Mouse (Mus musculus) cerebellum, adult 2 months (tissue): ENCODE data around the gene Copb1. TPM values are rescaled to one million over a fixed set of nuclear protein-coding genes. Genes with fewer than 3 reads are reported as not detected.

Source experiments
- DNase-seq, 2 experiments: peaks; one replicate each; pipeline ENCODE4 v3.0.0; 2021
- H3K27ac ChIP-seq: fragments of 200-500 bp; 2 replicates; pipeline ENCODE4 v1.5.1; 2012; ENCODE audit warnings: low read length, control low read depth, inconsistent platforms; ENCODE audit not compliant: insufficient read depth
- H3K27me3 ChIP-seq: fragments of 200-500 bp; 2 replicates; pipeline ENCODE4 v1.6.1; 2012; ENCODE audit warnings: inconsistent platforms, mild to moderate bottlenecking, low read length, moderate library complexity; ENCODE audit not compliant: control insufficient read depth, insufficient read depth
- H3K4me1 ChIP-seq: fragments of 200-500 bp; 2 replicates; pipeline ENCODE4 v1.6.1; 2011; ENCODE audit warnings: low read length; ENCODE audit not compliant: control insufficient read depth, insufficient read depth
- H3K4me3 ChIP-seq: fragments of 200-500 bp; replicated peaks from 2 replicates; pipeline ENCODE3; 2011; ENCODE audit warnings: mild to moderate bottlenecking, low read depth, low read length, control low read depth; ENCODE audit not compliant: insufficient read depth
- CTCF ChIP-seq: fragments of 200-500 bp; IDR thresholded peaks from 2 replicates; pipeline ENCODE4 v1.5.1; 2011; ENCODE audit warnings: low read depth, mild to moderate bottlenecking, control low read depth, low read length, moderate library complexity, borderline replicate concordance; ENCODE audit not compliant: insufficient read depth
- POLR2A ChIP-seq: fragments of 200-500 bp; IDR thresholded peaks from 2 replicates; pipeline ENCODE4 v1.6.1; 2011; ENCODE audit warnings: low read length, control low read depth, borderline replicate concordance; ENCODE audit not compliant: insufficient read depth
- WGBS: fragments of 180-500 bp; shearing (Covaris S2); methylation state at CpG from one replicate; pipeline ENCODE4 v1.1.7; 2018; 5-methylcytosine and 5-hydroxymethylcytosine counted together
- polyA plus RNA-seq: library from polyadenylated mRNA; depleted of rRNA; stranded (reverse); fragments of >200 nt; gene quantifications from 2 replicates; pipeline ENCODE4 v1.2.3, GENCODE M21; 2012

The Copb1 gene
- polyA plus RNA-seq, 1 experiment, result 44.9 TPM

GRCm38 (mm10) chr7:114214385-114214784 lies 40.1 kb downstream of the Copb1 start:
- Histone ChIP-seq H3K4me3 (no peak overlapping the region), H3K4me1 (no peaks in the 10 kb centered on the region), H3K27me3 (no peaks in the 10 kb centered on the region), H3K27ac (no peak overlapping the region)
- no peak for TF ChIP-seq POLR2A
- 92% methylated on average over 1 of the region's 1 CpGs for WGBS
- no peak for DNase-seq

GRCm38 (mm10) chr7:114213537-114213936 lies 41.0 kb downstream of the Copb1 start:
- peak in 1 of 2 experiments; percentile 33 for DNase-seq
- TF ChIP-seq CTCF (0 out of 2 replicates have a peak, but pooled peaks have one; percentile 26), POLR2A (no peak)
- H3K4me1 ChIP-seq, result no peaks in the 10 kb centered on the region
- H3K27me3 ChIP-seq, result no peaks in the 10 kb centered on the region
- WGBS, result 48% methylated on average over 2 of the region's 2 CpGs
- no peak overlapping the region for H3K27ac ChIP-seq
- H3K4me3 ChIP-seq, result no peak overlapping the region

GRCm38 (mm10) chr7:114210618-114211017 lies 43.9 kb downstream of the Copb1 start:
- H3K4me1 ChIP-seq, result no peaks in the 10 kb centered on the region
- no peak overlapping the region for H3K4me3 ChIP-seq
- TF ChIP-seq CTCF, result no peak
- no peak for TF ChIP-seq POLR2A
- DNase-seq, result no peak
- no peaks in the 10 kb centered on the region for H3K27me3 ChIP-seq
- H3K27ac ChIP-seq, result no peak overlapping the region
- WGBS, result 92% methylated on average over 3 of the region's 3 CpGs

GRCm38 (mm10) chr7:114209841-114210240 lies 44.7 kb downstream of the Copb1 start:
- TF ChIP-seq CTCF, result no peak
- TF ChIP-seq POLR2A, result no peak
- Histone ChIP-seq H3K27ac (no peak overlapping the region), H3K4me3 (no peak overlapping the region), H3K27me3 (no peaks in the 10 kb centered on the region), H3K4me1 (no peaks in the 10 kb centered on the region)
- 88% methylated on average over 1 of the region's 1 CpGs for WGBS
- DNase-seq, result no peak

GRCm38 (mm10) chr7:114203491-114204359 lies 50.8 kb downstream of the Copb1 start:
- Histone ChIP-seq H3K4me1 (no peaks in the 10 kb centered on the region; the same call in 1 of the 2 replicates), H3K4me3 (no peak overlapping the region), H3K27me3 (no peaks in the 10 kb centered on the region), H3K27ac (no peak overlapping the region)
- no peak for DNase-seq
- no peak for TF ChIP-seq CTCF
- no peak for TF ChIP-seq POLR2A
- 85% methylated on average over 9 of the region's 9 CpGs for WGBS

GRCm38 (mm10) chr7:114202972-114203404 lies 51.5 kb downstream of the Copb1 start:
- no peak overlapping the region for H3K27ac ChIP-seq
- H3K27me3 ChIP-seq, result no peaks in the 10 kb centered on the region
- no peak overlapping the region for H3K4me3 ChIP-seq
- DNase-seq, result no peak
- 37% methylated on average over 5 of the region's 5 CpGs for WGBS
- no peaks in the 10 kb centered on the region; the same call in 1 of the 2 replicates for H3K4me1 ChIP-seq
- no peak for TF ChIP-seq POLR2A
- TF ChIP-seq CTCF, result no peak

GRCm38 (mm10) chr7:114200651-114201050 lies 53.9 kb downstream of the Copb1 start:
- 93% methylated on average over 2 of the region's 2 CpGs for WGBS

More at GRCm38 (mm10) chr7:114200651-114201050, 53.9 kb downstream of the Copb1 start:
- no peaks in the 10 kb centered on the region; the same call in 1 of the 2 replicates for H3K27me3 ChIP-seq
- TF ChIP-seq POLR2A (no peak), CTCF (no peak)
- no peaks in the 10 kb centered on the region; the same call in 1 of the 2 replicates for H3K4me1 ChIP-seq
- no peak overlapping the region for H3K27ac ChIP-seq
- no peak overlapping the region for H3K4me3 ChIP-seq
- no peak for DNase-seq
